Mouse (Mus musculus) kidney, embryonic 15.5 days (tissue): ENCODE results near the gene Cks1b. TPM values are rescaled to one million over a fixed set of nuclear protein-coding genes. Genes with fewer than 3 reads are reported as not detected.

Experiments
- ATAC-seq: fragments of 200-750 bp; cut with Nextera tagmentation; replicated peaks from 2 replicates; pipeline ENCODE4 v1.8.0; 2017; ENCODE audit warnings: moderate TSS enrichment; ENCODE audit not compliant: low FRiP score
- H3K27ac ChIP-seq: fragments of 300-500 bp; sonication (generic); 2 replicates; pipeline ENCODE4 v1.5.1; 2015; ENCODE audit warnings: mild to moderate bottlenecking, inconsistent platforms
- H3K27me3 ChIP-seq: fragments of 300-500 bp; sonication (generic); 2 replicates; pipeline ENCODE4 v1.6.1; 2015; ENCODE audit warnings: inconsistent platforms
- H3K36me3 ChIP-seq: fragments of 300-500 bp; sonication (generic); 2 replicates; pipeline ENCODE4 v1.6.1; 2015; ENCODE audit warnings: inconsistent platforms
- H3K4me1 ChIP-seq: fragments of 300-500 bp; sonication (generic); 2 replicates; pipeline ENCODE4 v1.6.1; 2015; ENCODE audit warnings: inconsistent platforms
- H3K4me2 ChIP-seq: fragments of 300-500 bp; sonication (generic); 2 replicates; pipeline ENCODE4 v1.6.1; 2015; ENCODE audit warnings: moderate library complexity, mild to moderate bottlenecking, inconsistent platforms
- H3K4me3 ChIP-seq: fragments of 300-500 bp; sonication (generic); replicated peaks from 2 replicates; pipeline ENCODE4 v1.5.1; 2015; ENCODE audit warnings: mild to moderate bottlenecking, inconsistent platforms
- H3K9ac ChIP-seq: fragments of 300-500 bp; sonication (generic); 2 replicates; pipeline ENCODE4 v1.6.1; 2015; ENCODE audit warnings: mild to moderate bottlenecking, inconsistent platforms
- H3K9me3 ChIP-seq: fragments of 300-500 bp; sonication (generic); replicated peaks from 2 replicates; pipeline ENCODE4 v1.6.1; 2016; ENCODE audit warnings: inconsistent platforms
- WGBS: fragments of 180-500 bp; shearing (Covaris S2); methylation state at CpG from one replicate; pipeline ENCODE4 v1.1.7; 2015; ENCODE audit warnings: mixed read lengths; 5-methylcytosine and 5-hydroxymethylcytosine counted together
- polyA plus RNA-seq: library from polyadenylated mRNA; unstranded; fragments of >200 nt; fragmentation: Nextera tagmentation; extraction: Ambion mirVana; gene quantifications from 2 replicates; pipeline ENCODE4 v1.2.1, GENCODE M21; 2015

The Cks1b gene
- polyA plus RNA-seq, 1 experiment from 2014 or later = 518 TPM

DNA sequence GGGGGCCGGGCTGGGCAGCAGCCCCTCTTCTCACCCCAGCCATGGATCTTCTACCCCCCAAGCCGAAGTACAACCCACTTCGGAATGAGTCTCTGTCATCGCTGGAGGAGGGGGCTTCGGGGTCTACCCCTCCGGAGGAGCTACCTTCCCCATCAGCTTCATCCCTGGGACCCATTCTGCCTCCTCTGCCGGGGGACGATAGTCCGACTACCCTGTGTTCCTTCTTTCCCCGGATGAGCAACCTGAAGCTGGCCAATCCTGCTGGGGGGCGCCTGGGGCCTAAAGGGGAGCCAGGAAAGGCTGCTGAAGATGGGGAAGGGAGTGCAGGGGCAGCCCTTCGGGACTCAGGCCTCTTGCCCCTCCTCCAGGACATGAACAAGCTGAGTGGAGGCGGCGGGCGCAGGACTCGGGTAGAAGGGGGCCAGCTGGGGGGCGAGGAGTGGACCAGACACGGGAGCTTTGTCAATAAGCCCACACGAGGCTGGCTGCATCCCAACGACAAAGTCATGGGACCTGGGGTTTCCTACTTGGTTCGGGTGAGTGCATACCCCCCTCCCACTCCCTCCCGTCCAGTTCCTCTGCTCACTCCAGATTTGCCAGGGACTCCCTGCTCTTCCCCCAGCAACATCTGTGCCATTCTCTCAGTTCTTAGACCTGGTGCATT, 3.8 kb upstream of the Cks1b start:
- Histone ChIP-seq H3K9me3 (no peaks in the 10 kb centered on the region), H3K4me1 (peaks cover 63% of the 10 kb centered on the region), H3K27me3 (no peaks in the 10 kb centered on the region), H3K36me3 (peaks cover 34% of the 10 kb centered on the region), H3K9ac (peak overlapping the region; percentile 64), H3K4me3 (peak overlapping the region; percentile 71), H3K4me2 (peak overlapping the region; percentile 89), H3K27ac (peak overlapping the region; percentile 100)
- 2% methylated on average over 22 of the region's 22 CpGs for WGBS
- ATAC-seq = no peak

DNA sequence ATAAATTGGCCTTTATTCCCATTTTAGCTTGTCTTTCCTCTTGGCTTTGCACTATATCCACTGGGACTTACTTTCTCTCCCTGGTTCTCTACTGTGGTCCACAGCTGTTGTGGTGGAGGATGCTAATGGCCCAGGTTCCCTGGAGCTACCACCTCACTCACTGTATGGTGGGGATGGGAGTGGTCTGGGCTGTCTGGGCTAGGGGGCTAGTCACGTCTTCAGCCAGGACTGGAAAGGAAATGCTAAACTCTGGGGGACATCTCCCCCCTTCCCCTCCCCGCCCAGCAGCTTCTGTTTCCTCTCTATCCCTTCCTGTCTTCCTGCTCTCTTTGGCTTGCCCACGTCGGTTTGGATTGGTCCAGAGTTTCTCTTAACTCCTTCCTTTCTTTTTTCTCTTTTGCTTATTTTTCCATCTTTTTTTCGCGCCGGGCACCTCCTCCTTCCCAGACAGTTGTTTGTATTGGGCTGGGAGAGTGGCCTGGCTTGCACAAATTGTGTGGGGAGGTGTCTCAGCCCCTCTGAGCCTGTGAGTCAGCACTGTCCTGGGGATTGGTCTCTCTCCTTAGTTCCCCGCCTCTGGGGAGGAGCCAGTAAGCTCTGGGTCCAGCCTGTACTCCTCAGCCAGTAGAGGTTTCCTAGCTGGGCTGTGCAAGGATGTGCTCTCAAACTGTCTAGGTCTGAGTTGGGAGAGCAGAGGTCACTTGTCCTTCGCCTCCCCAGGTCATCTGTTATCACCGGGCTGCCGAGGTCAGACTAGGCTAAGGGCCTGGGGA, 3.0 kb upstream of the Cks1b start:
- Histone ChIP-seq H3K27me3 (no peaks in the 10 kb centered on the region), H3K4me2 (peak overlapping the region; percentile 89), H3K9ac (peak overlapping the region; percentile 64), H3K27ac (peak overlapping the region; percentile 100), H3K4me1 (peaks cover 71% of the 10 kb centered on the region), H3K9me3 (no peaks in the 10 kb centered on the region), H3K4me3 (peak overlapping the region; percentile 71), H3K36me3 (peaks cover 30% of the 10 kb centered on the region)
- peak; percentile 78 for ATAC-seq
- under 1% methylated on average over 11 of the region's 11 CpGs for WGBS

DNA sequence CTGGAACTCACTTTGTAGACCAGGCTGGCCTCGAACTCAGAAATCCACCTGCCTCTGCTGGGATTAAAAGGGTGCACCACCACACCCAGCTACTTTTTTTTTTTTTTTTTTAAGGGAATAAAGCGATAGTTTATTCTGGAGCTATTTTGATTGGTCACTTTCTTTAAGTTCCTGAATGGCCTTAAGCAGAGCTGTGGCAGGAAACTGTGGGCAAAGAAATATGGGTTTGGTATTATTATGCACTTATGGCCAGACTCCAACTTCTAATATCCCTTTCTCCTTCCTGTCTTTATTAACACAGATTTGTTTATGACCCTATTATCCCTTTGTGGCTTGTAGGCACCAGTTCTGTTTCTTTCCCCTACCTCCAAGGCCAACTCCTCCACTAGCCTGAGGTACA, 2.2 kb upstream of the Cks1b start:
- Histone ChIP-seq H3K36me3 (peaks cover 30% of the 10 kb centered on the region), H3K4me1 (peaks cover 72% of the 10 kb centered on the region), H3K4me3 (peak overlapping the region; percentile 71), H3K9ac (0 out of 2 replicates have a peak overlapping the region, but pooled peaks have one; percentile 64), H3K9me3 (no peaks in the 10 kb centered on the region), H3K27ac (peak overlapping the region; percentile 100), H3K27me3 (no peaks in the 10 kb centered on the region), H3K4me2 (peak overlapping the region; percentile 89)
- WGBS = 44% methylated on average over 2 of the region's 2 CpGs
- ATAC-seq = no peak

DNA sequence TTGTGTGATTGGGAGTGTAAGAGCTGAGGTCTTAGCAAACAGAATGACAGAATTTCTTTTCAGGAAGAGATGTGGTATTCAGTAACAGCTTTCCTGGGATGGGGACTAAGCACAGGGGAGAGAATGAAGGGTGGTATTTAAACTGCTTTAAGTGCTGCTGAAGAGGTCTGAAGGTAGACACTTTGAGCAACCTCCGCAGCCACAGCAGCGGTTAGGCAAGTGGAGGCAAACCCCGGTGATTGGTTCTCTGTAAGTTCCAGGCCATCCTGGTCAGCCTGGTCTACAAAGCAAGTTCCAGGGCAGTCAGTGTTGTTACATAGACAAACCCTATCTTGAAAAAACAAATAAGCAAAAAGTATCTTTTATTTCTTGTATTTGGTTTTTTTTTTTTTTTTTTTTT, 1.8 kb upstream of the Cks1b start:
- WGBS = 9% methylated on average over 3 of the region's 3 CpGs
- H3K4me2 ChIP-seq = peak overlapping the region; percentile 89
- no peaks in the 10 kb centered on the region for H3K27me3 ChIP-seq
- ATAC-seq = no peak
- H3K4me3 ChIP-seq = peak overlapping the region; percentile 71
- H3K4me1 ChIP-seq = peaks cover 68% of the 10 kb centered on the region
- peaks cover 30% of the 10 kb centered on the region for H3K36me3 ChIP-seq
- H3K27ac ChIP-seq = peak overlapping the region; percentile 100
- no peaks in the 10 kb centered on the region for H3K9me3 ChIP-seq
- H3K9ac ChIP-seq = peak overlapping the region; percentile 60

DNA sequence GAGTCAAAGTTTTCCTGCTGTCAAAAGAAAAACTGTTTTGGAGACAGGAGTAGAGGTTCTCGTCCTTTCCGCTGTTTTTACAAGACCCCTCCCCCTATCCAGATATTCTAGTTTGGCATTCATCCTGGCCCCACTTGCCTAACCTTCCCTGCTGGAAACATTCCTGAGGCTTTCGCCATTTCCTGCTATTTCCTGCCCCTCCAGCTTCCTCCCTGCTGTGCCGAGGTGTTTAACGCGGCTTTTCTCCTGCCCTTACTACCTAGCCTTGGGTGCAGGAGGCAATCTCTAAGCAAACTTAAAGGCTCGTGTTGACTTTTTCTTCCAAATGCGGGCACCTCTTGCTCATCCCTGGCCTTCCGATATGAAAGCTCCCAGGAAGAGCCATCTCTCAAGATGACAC, 1.4 kb upstream of the Cks1b start:
- peak overlapping the region; percentile 89 for H3K4me2 ChIP-seq
- peak overlapping the region; percentile 100 for H3K27ac ChIP-seq
- no peaks in the 10 kb centered on the region for H3K27me3 ChIP-seq
- no peak for ATAC-seq
- no peaks in the 10 kb centered on the region for H3K9me3 ChIP-seq
- 1% methylated on average over 9 of the region's 9 CpGs for WGBS
- H3K36me3 ChIP-seq = peaks cover 30% of the 10 kb centered on the region
- peak overlapping the region; percentile 60 for H3K9ac ChIP-seq
- peaks cover 64% of the 10 kb centered on the region for H3K4me1 ChIP-seq
- H3K4me3 ChIP-seq = peak overlapping the region; percentile 71

DNA sequence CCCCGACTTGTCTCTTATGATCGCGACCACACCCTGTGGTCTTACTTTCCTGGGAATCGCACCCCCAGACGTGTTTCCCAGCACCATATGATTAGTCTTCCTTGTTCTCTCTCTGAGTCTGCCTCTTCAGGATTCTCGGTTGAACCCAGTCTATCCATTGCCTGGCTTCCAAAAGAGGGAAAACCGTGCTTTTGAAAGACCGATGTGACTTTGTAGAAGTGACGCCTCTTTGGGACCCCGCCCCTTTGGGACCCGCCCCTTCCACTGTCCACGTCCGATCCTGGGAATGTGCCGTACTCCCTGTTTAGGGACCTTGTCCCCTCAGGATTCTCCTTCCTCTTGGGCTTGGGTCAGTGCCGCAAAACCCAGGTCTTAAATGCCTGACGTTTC, 673 bp upstream of the Cks1b start:
- H3K4me2 ChIP-seq = peak overlapping the region; percentile 89
- H3K27me3 ChIP-seq = no peaks in the 10 kb centered on the region
- ATAC-seq = peak; percentile 31
- peaks cover 30% of the 10 kb centered on the region for H3K36me3 ChIP-seq
- no peaks in the 10 kb centered on the region for H3K9me3 ChIP-seq
- WGBS = under 1% methylated on average over 16 of the region's 16 CpGs
- H3K4me1 ChIP-seq = peaks cover 57% of the 10 kb centered on the region
- H3K27ac ChIP-seq = peak overlapping the region; percentile 100
- H3K9ac ChIP-seq = peak overlapping the region; percentile 60
- H3K4me3 ChIP-seq = peak overlapping the region; percentile 71

DNA sequence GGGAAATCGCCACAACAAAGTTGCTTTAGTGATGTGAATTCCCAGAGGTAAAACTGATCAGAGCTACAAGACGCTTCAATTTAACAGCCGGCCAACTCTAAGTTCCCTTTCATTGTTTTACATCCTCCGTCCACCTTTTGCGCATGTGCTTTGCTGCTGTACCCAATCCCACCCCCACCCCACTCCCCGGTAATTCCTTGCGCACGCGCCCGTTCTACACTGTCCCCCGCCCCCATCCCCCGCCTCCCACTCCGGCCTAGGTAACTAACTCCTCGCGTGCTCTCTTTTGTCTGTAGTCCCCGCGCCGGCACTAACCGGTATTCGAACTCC, 378 bp downstream of the Cks1b start:
- Histone ChIP-seq H3K9me3 (no peaks in the 10 kb centered on the region), H3K4me1 (peaks cover 47% of the 10 kb centered on the region), H3K27ac (peak overlapping the region; percentile 100), H3K27me3 (no peaks in the 10 kb centered on the region), H3K4me2 (peak overlapping the region; percentile 89), H3K36me3 (peaks cover 36% of the 10 kb centered on the region), H3K4me3 (peak overlapping the region; percentile 71), H3K9ac (peak overlapping the region; percentile 54)
- WGBS = 1% methylated on average over 20 of the region's 20 CpGs
- peak; percentile 26 for ATAC-seq

DNA sequence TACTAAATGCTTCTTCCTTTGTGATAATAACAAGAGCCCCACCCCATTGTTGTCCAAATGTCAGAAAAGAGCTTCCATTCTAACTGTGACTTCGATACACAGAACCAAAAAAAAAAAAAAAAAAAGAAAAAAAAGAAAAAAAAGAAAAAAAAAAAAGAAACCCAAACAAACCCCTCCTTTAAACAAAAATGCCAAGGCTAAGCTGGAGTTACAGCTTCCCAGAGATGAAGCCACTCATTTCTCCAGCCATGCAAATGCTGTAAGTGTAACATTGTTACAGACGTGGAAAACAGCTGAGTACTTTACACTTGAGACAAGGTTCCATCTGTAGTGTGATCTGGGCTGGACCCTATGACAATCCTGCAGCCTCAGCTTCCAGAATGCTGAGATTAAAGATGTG, 1.1 kb downstream of the Cks1b start:
- Histone ChIP-seq H3K36me3 (peaks cover 36% of the 10 kb centered on the region), H3K27me3 (no peaks in the 10 kb centered on the region), H3K9me3 (no peaks in the 10 kb centered on the region), H3K9ac (peak overlapping the region; percentile 54), H3K4me1 (peaks cover 42% of the 10 kb centered on the region), H3K4me2 (peak overlapping the region; percentile 89), H3K27ac (peak overlapping the region; percentile 100), H3K4me3 (peak overlapping the region; percentile 71)
- no peak for ATAC-seq
- 13% methylated on average over 2 of the region's 2 CpGs for WGBS

DNA sequence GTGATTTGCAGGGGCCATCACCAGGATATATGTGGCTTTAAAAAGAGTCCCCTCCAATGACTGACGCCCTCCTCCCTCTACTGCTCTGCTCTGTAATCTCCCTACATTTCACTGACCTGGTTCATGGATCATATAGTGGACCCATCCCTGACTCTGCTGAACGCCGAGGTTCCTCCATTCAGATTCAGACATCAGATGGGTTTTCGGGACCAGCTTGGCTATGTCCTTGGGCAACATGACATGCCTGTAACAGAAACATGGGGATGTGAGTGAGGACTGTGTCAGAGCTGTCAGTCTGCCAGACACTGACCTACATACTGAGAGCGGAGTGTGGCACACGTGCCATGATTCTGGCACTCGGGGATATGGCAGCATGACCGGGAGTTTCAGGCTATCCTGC, 2.0 kb downstream of the Cks1b start:
- H3K4me2 ChIP-seq = no peak overlapping the region; the same call in 1 of the 2 replicates
- peaks cover 35% of the 10 kb centered on the region for H3K4me1 ChIP-seq
- ATAC-seq = no peak
- H3K9ac ChIP-seq = no peak overlapping the region
- WGBS = 93% methylated on average over 8 of the region's 8 CpGs
- H3K27ac ChIP-seq = no peak overlapping the region
- peaks cover 36% of the 10 kb centered on the region for H3K36me3 ChIP-seq
- no peaks in the 10 kb centered on the region for H3K27me3 ChIP-seq
- H3K4me3 ChIP-seq = no peak overlapping the region; the same call in 1 of the 2 replicates
- no peaks in the 10 kb centered on the region for H3K9me3 ChIP-seq

DNA sequence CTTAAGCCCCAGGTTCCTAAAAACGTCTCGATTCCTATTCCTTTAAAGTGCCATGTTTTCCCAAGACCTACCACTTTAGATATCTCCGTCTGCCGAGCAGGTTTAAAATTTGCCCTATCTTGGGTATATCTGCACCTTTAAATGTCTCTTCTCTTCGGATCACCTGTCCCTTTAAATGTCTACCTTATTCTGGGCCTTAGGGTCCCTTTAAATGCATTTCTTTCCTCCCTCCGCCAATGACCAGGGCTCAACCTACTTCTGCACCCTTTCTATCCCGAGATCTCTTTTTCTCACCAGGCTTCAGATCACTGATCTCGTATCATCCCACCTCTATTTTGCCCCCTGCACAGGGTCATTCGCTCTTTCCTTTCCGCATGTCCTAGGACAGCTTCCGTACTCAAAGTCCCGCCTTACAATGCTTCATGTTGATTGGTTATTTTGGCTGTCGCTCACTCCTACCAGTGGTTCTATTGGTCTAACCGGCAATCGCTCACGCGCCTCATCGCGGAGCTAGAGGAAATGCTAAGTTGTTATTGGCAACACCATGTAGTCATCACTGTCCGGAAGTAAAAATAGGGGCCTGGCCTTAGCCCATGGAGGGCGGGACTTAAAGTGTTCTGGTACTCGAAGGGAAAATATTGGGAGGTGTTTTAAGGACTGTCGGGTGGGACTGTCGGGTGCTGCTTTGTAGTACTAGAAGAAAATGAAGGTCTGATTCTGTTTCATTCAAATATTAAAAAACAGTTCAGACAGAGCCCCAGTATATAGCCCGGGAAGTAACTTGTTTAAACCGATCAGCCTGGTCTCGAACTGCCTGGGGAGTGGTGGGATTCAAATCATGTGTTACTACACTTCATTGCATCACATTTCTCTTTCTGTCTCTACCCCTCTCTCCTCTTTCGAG, 6.4 kb downstream of the Cks1b start, which contains the start of gene Flad1:
Gene Flad1 (minus strand): TSS at position 381 of the 904 bp plus-strand sequence.
- H3K27me3 ChIP-seq = no peaks in the 10 kb centered on the region
- 5% methylated on average over 28 of the region's 28 CpGs for WGBS
- peak within 1 kb of the TSS; percentile 48; the same call in 1 of the 2 replicates for H3K27ac ChIP-seq
- peaks cover 16% of the 10 kb centered on the region for H3K4me1 ChIP-seq
- peaks cover 57% of the 10 kb centered on the region for H3K36me3 ChIP-seq
- no peaks in the 10 kb centered on the region for H3K9me3 ChIP-seq
- peak within 1 kb of the TSS; percentile 51 for H3K9ac ChIP-seq
- H3K4me3 ChIP-seq = peak within 1 kb of the TSS; percentile 54
- H3K4me2 ChIP-seq = peak within 1 kb of the TSS; percentile 65
- ATAC-seq = peak; percentile 99

DNA sequence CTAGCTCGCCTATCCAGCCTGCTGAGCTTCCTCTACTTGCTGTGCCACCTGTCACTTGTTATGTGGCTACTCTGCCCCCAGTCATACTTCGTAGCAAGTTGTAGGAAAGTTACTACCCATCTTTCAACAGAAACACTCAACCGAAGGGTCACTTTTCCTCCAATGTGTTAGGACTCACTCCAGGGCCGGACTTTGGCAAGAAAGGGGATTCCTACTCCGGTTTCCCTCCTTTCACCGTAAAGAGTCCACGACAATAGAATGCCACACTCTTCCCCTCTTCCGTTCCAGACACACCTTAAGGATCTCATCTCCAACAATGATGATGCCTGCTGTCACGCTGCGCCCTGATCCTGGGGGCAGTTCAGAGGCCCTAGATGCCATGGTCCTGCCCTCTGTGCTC, 7.3 kb downstream of the Cks1b start:
- Histone ChIP-seq H3K9ac (peak overlapping the region; percentile 51), H3K27me3 (no peaks in the 10 kb centered on the region), H3K36me3 (peaks cover 51% of the 10 kb centered on the region), H3K4me2 (peak overlapping the region; percentile 65), H3K9me3 (no peaks in the 10 kb centered on the region), H3K4me3 (peak overlapping the region; percentile 54), H3K27ac (peak overlapping the region; percentile 19; the same call in 1 of the 2 replicates), H3K4me1 (peaks cover 10% of the 10 kb centered on the region)
- ATAC-seq = no peak
- WGBS = 78% methylated on average over 10 of the region's 10 CpGs
